Mouse (Mus musculus) gastrocnemius, postnatal 10 days (tissue): ENCODE data around the gene Sema3b. TPM values are rescaled to one million over a fixed set of nuclear protein-coding genes. Genes with fewer than 3 reads are reported as not detected.

Experiments used
- DNase-seq: peaks from one replicate; pipeline ENCODE4 v3.0.0; 2021; ENCODE audit warnings: mixed read lengths
- total RNA-seq, 2 experiments: library from RNA; stranded (reverse); gene quantifications; 2 replicates each; pipeline ENCODE4 v1.2.3; 2021

Gene Sema3b
- total RNA-seq, 2 experiments from 2014 or later, result 41.8 to 51.3 TPM

DNA sequence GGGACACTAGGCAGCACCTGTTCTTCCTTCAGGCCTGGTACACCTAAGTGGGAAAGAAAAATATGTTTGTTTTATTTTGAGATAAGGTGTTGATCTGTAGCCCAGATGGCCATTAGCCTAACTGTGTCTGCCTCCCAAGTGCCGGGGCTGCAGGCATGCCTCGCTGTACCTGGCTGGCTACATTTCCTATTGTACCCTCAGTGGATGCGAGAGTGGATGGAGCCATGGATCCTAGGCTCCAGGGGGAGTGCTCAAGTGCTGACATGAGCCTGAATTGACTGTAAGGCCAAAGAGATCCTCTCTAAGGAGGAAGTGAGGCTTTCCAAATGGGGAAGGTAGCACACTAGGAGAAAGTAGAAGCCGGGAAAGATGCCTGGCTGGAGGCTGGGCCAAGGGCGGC lies 61.1 kb downstream of the Sema3b start:
- no peak for DNase-seq

Other genes starting within 250 kb of the Sema3b start
- gene Cacna2d2, start 209.6 kb downstream of the Sema3b start, total RNA-seq, result 1 to 10 TPM; 2.1 to 2.4 TPM
- gene Tmem115, start 75.3 kb downstream of the Sema3b start, total RNA-seq, result 10 to 100 TPM; 20.2 to 22.7 TPM
- 1 to 10 TPM; 3.5 to 4.0 TPM for gene Cyb561d2, start 67.0 kb downstream of the Sema3b start, total RNA-seq
- gene Nprl2, start 67.0 kb downstream of the Sema3b start, total RNA-seq, result 1 to 10 TPM; 7.3 to 8.0 TPM
- under 1 TPM in 1 of 2 experiments, not detected in 1; 0.18 TPM for gene Zmynd10, start 61.9 kb downstream of the Sema3b start, total RNA-seq
- gene Rassf1, start 57.7 kb downstream of the Sema3b start, total RNA-seq, result 10 to 100 TPM; 15.1 to 23.4 TPM
- 10 to 100 TPM; 18.7 to 20.9 TPM for gene Tusc2, start 46.0 kb downstream of the Sema3b start, total RNA-seq
- gene Hyal2, start 41.3 kb downstream of the Sema3b start, total RNA-seq, result 10 to 100 TPM; 14.4 to 27.5 TPM
- gene Hyal1, start 32.3 kb downstream of the Sema3b start, total RNA-seq, result 1 to 10 TPM; 2.5 to 5.0 TPM
- gene Naa80, start 30.3 kb downstream of the Sema3b start, total RNA-seq, result 10 to 100 TPM; 12.1 to 15.7 TPM
- 1 to 10 TPM in 1 of 2 experiments, under 1 TPM in 1; 0.28 to 1.1 TPM for gene Hyal3, start 28.4 kb downstream of the Sema3b start, total RNA-seq
- gene Ifrd2, start 21.6 kb downstream of the Sema3b start, total RNA-seq, result 10 to 100 TPM; 34.6 to 40.4 TPM
- 100 to 1,000 TPM; 193 to 231 TPM for gene Gnai2, start 26.1 kb upstream of the Sema3b start, total RNA-seq
- 10 to 100 TPM; 17.6 to 20.4 TPM for gene Slc38a3, start 60.3 kb upstream of the Sema3b start, total RNA-seq
- not detected for gene Gnat1, start 70.5 kb upstream of the Sema3b start, total RNA-seq
- gene Sema3f, start 101.2 kb upstream of the Sema3b start, total RNA-seq, result 10 to 100 TPM; 11.9 to 18.0 TPM
- gene Rbm5, start 161.8 kb upstream of the Sema3b start, total RNA-seq, result 10 to 100 TPM; 39.2 to 71.2 TPM